Mouse (Mus musculus): Measurements from ENCODE around the gene Sectm1b. TPM values are rescaled to one million over a fixed set of nuclear protein-coding genes. Genes with fewer than 3 reads are reported as not detected.
A peak's percentile ranks its signal among the peaks of the same experiment; 100 is the strongest.
"Not testable (repeated sequence)": the region's sequence is repeated elsewhere in the genome, so short reads cannot be mapped to it uniquely, and the experiment has no call there.

The Sectm1b gene
- 0.05 and 0.22 TPM in 2 replicates for polyA plus RNA-seq (2015; fragmentation: Nextera tagmentation; extraction: Ambion mirVana)

GRCm38 (mm10) chr11:121063379-121063778 lies at the start of gene Sectm1b:
TSS of gene Sectm1b (minus strand) at chr11:121063569.
- ATAC-seq (ENCODE audit: low read depth) = no peak
- 55% methylated on average over 5 of the region's 5 CpGs for WGBS (ENCODE audit: insufficient replicate concordance)
- H3K4me3 ChIP-seq (ENCODE audit: low read depth, low read length) = no peak within 1 kb of the TSS

GRCm38 (mm10) chr11:121112091-121112775 lies 48.9 kb upstream of the Sectm1b start:
- ATAC-seq (ENCODE audit: low read depth) = no peak

More at GRCm38 (mm10) chr11:121063379-121063778, at the start of gene Sectm1b:
- Histone ChIP-seq H3K27me3 (ENCODE audit: control insufficient read depth, insufficient read depth, low read depth, low read length) (no peaks in the 10 kb centered on the region), H3K9me3 (replicated peaks; ENCODE audit: control insufficient read depth, low read length) (no peaks in the 10 kb centered on the region), H3K4me2 (ENCODE audit: low read depth, low read length) (no peak within 1 kb of the TSS), H3K9ac (ENCODE audit: low read depth, low read length) (no peak within 1 kb of the TSS), H3K36me3 (ENCODE audit: control insufficient read depth, insufficient read depth) (no peaks in the 10 kb centered on the region), H3K4me1 (ENCODE audit: control insufficient read depth, low read depth, low read length) (no peaks in the 10 kb centered on the region), H3K27ac (ENCODE audit: low read length) (no peak within 1 kb of the TSS)

GRCm38 (mm10) chr11:121111601-121112000 lies 48.2 kb upstream of the Sectm1b start:
- Histone ChIP-seq H3K4me3 (ENCODE audit: low read depth, low read length) (no peak overlapping the region), H3K27ac (ENCODE audit: low read length) (no peak overlapping the region), H3K9me3 (replicated peaks; ENCODE audit: control insufficient read depth, low read length) (no peaks in the 10 kb centered on the region), H3K4me1 (ENCODE audit: control insufficient read depth, low read depth, low read length) (no peaks in the 10 kb centered on the region), H3K27me3 (ENCODE audit: control insufficient read depth, insufficient read depth, low read depth, low read length) (no peaks in the 10 kb centered on the region), H3K4me2 (ENCODE audit: low read depth, low read length) (no peak overlapping the region), H3K36me3 (ENCODE audit: control insufficient read depth, insufficient read depth) (no peaks in the 10 kb centered on the region), H3K9ac (ENCODE audit: low read depth, low read length) (no peak overlapping the region)
- ATAC-seq (ENCODE audit: low read depth) = no peak
- 44% methylated on average over 1 of the region's 1 CpGs for WGBS (ENCODE audit: insufficient replicate concordance)

More at GRCm38 (mm10) chr11:121112091-121112775, 48.9 kb upstream of the Sectm1b start:
- WGBS (ENCODE audit: insufficient replicate concordance) = 54% methylated on average over 5 of the region's 5 CpGs
- no peaks in the 10 kb centered on the region for H3K4me1 ChIP-seq (ENCODE audit: control insufficient read depth, low read depth, low read length)
- H3K9me3 ChIP-seq (replicated peaks; ENCODE audit: control insufficient read depth, low read length) = no peaks in the 10 kb centered on the region
- no peaks in the 10 kb centered on the region for H3K27me3 ChIP-seq (ENCODE audit: control insufficient read depth, insufficient read depth, low read depth, low read length)
- no peak overlapping the region for H3K4me3 ChIP-seq (ENCODE audit: low read depth, low read length)
- H3K9ac ChIP-seq (ENCODE audit: low read depth, low read length) = no peak overlapping the region
- H3K4me2 ChIP-seq (ENCODE audit: low read depth, low read length) = no peak overlapping the region
- H3K36me3 ChIP-seq (ENCODE audit: control insufficient read depth, insufficient read depth) = no peaks in the 10 kb centered on the region
- H3K27ac ChIP-seq (ENCODE audit: low read length) = no peak overlapping the region

- H3K4me3 ChIP-seq (ENCODE audit: low read depth, low read length) = no peak overlapping the region
- no peaks in the 10 kb centered on the region for H3K9me3 ChIP-seq (replicated peaks; ENCODE audit: control insufficient read depth, low read length)
- no peaks in the 10 kb centered on the region for H3K36me3 ChIP-seq (ENCODE audit: control insufficient read depth, insufficient read depth)
- no peaks in the 10 kb centered on the region for H3K27me3 ChIP-seq (ENCODE audit: control insufficient read depth, insufficient read depth, low read depth, low read length)
- 57% methylated on average over 3 of the region's 3 CpGs for WGBS (ENCODE audit: insufficient replicate concordance)
- H3K9ac ChIP-seq (ENCODE audit: low read depth, low read length) = no peak overlapping the region
- H3K4me1 ChIP-seq (ENCODE audit: control insufficient read depth, low read depth, low read length) = no peaks in the 10 kb centered on the region
- no peak overlapping the region for H3K27ac ChIP-seq (ENCODE audit: low read length)
- ATAC-seq (ENCODE audit: low read depth) = no peak
- H3K4me2 ChIP-seq (ENCODE audit: low read depth, low read length) = no peak overlapping the region
Observed at GRCm38 (mm10) chr11:121111051-121111450, 47.7 kb upstream of the Sectm1b start.

GRCm38 (mm10) chr11:121109986-121110385 lies 46.6 kb upstream of the Sectm1b start:
- H3K4me1 ChIP-seq (ENCODE audit: control insufficient read depth, low read depth, low read length) = no peaks in the 10 kb centered on the region
- H3K4me3 ChIP-seq (ENCODE audit: low read depth, low read length) = no peak overlapping the region
- H3K27ac ChIP-seq (ENCODE audit: low read length) = no peak overlapping the region
- 19% methylated on average over 2 of the region's 2 CpGs for WGBS (ENCODE audit: insufficient replicate concordance)
- H3K36me3 ChIP-seq (ENCODE audit: control insufficient read depth, insufficient read depth) = no peaks in the 10 kb centered on the region
- H3K27me3 ChIP-seq (ENCODE audit: control insufficient read depth, insufficient read depth, low read depth, low read length) = no peaks in the 10 kb centered on the region
- ATAC-seq (ENCODE audit: low read depth) = peak; percentile 43; the same call in 1 of the 2 replicates
- no peaks in the 10 kb centered on the region for H3K9me3 ChIP-seq (replicated peaks; ENCODE audit: control insufficient read depth, low read length)
- H3K4me2 ChIP-seq (ENCODE audit: low read depth, low read length) = no peak overlapping the region
- H3K9ac ChIP-seq (ENCODE audit: low read depth, low read length) = no peak overlapping the region

- Histone ChIP-seq H3K27ac (ENCODE audit: low read length) (no peak overlapping the region), H3K9ac (ENCODE audit: low read depth, low read length) (no peak overlapping the region), H3K36me3 (ENCODE audit: control insufficient read depth, insufficient read depth) (no peaks in the 10 kb centered on the region), H3K4me3 (ENCODE audit: low read depth, low read length) (no peak overlapping the region), H3K4me1 (ENCODE audit: control insufficient read depth, low read depth, low read length) (no peaks in the 10 kb centered on the region), H3K4me2 (ENCODE audit: low read depth, low read length) (no peak overlapping the region), H3K27me3 (ENCODE audit: control insufficient read depth, insufficient read depth, low read depth, low read length) (no peaks in the 10 kb centered on the region), H3K9me3 (replicated peaks; ENCODE audit: control insufficient read depth, low read length) (no peaks in the 10 kb centered on the region)
- 49% methylated on average over 9 of the region's 9 CpGs for WGBS (ENCODE audit: insufficient replicate concordance)
- ATAC-seq (ENCODE audit: low read depth) = peak; percentile 45; the same call in 1 of the 2 replicates
Observed at GRCm38 (mm10) chr11:121108061-121108460, 44.7 kb upstream of the Sectm1b start.

GRCm38 (mm10) chr11:121107242-121107641 lies 43.9 kb upstream of the Sectm1b start:
- not testable (repeated sequence) for H3K27ac ChIP-seq (ENCODE audit: low read length); ATAC-seq (ENCODE audit: low read depth); H3K4me2 ChIP-seq (ENCODE audit: low read depth, low read length); H3K9ac ChIP-seq (ENCODE audit: low read depth, low read length); H3K9me3 ChIP-seq (replicated peaks; ENCODE audit: control insufficient read depth, low read length); H3K4me1 ChIP-seq (ENCODE audit: control insufficient read depth, low read depth, low read length); H3K27me3 ChIP-seq (ENCODE audit: control insufficient read depth, insufficient read depth, low read depth, low read length); H3K36me3 ChIP-seq (ENCODE audit: control insufficient read depth, insufficient read depth); H3K4me3 ChIP-seq (ENCODE audit: low read depth, low read length)
- WGBS (ENCODE audit: insufficient replicate concordance) = 70% methylated on average over 1 of the region's 1 CpGs

GRCm38 (mm10) chr11:121101124-121101805 lies 37.9 kb upstream of the Sectm1b start:
- ATAC-seq (ENCODE audit: low read depth) = no peak
- no peak overlapping the region for H3K27ac ChIP-seq (ENCODE audit: low read length)
- 44% methylated on average over 4 of the region's 4 CpGs for WGBS (ENCODE audit: insufficient replicate concordance)

GRCm38 (mm10) chr11:121100692-121101091 lies 37.3 kb upstream of the Sectm1b start:
- no peak overlapping the region for H3K9ac ChIP-seq (ENCODE audit: low read depth, low read length)
- H3K4me3 ChIP-seq (ENCODE audit: low read depth, low read length) = no peak overlapping the region
- H3K27me3 ChIP-seq (ENCODE audit: control insufficient read depth, insufficient read depth, low read depth, low read length) = no peaks in the 10 kb centered on the region
- H3K27ac ChIP-seq (ENCODE audit: low read length) = no peak overlapping the region
- no peaks in the 10 kb centered on the region for H3K36me3 ChIP-seq (ENCODE audit: control insufficient read depth, insufficient read depth)
- H3K9me3 ChIP-seq (replicated peaks; ENCODE audit: control insufficient read depth, low read length) = no peaks in the 10 kb centered on the region
- H3K4me2 ChIP-seq (ENCODE audit: low read depth, low read length) = no peak overlapping the region
- WGBS (ENCODE audit: insufficient replicate concordance) = 33% methylated on average over 7 of the region's 7 CpGs
- no peak for ATAC-seq (ENCODE audit: low read depth)
- peaks cover 3% of the 10 kb centered on the region for H3K4me1 ChIP-seq (ENCODE audit: control insufficient read depth, low read depth, low read length)

More at GRCm38 (mm10) chr11:121101124-121101805, 37.9 kb upstream of the Sectm1b start:
- H3K27me3 ChIP-seq (ENCODE audit: control insufficient read depth, insufficient read depth, low read depth, low read length) = no peaks in the 10 kb centered on the region
- H3K4me3 ChIP-seq (ENCODE audit: low read depth, low read length) = no peak overlapping the region
- H3K36me3 ChIP-seq (ENCODE audit: control insufficient read depth, insufficient read depth) = no peaks in the 10 kb centered on the region
- H3K9ac ChIP-seq (ENCODE audit: low read depth, low read length) = no peak overlapping the region
- no peaks in the 10 kb centered on the region for H3K9me3 ChIP-seq (replicated peaks; ENCODE audit: control insufficient read depth, low read length)
- peaks cover 3% of the 10 kb centered on the region for H3K4me1 ChIP-seq (ENCODE audit: control insufficient read depth, low read depth, low read length)
- H3K4me2 ChIP-seq (ENCODE audit: low read depth, low read length) = no peak overlapping the region

Measured in liver, embryonic 16.5 days (tissue).